Mouse (Mus musculus): ENCODE measurements around the gene Gsdma3. TPM values are rescaled to one million over a fixed set of nuclear protein-coding genes. Genes with fewer than 3 reads are reported as not detected.

Gsdma3 gene
- polyA plus RNA-seq (2015; fragmentation: Nextera tagmentation; extraction: Ambion mirVana): not detected in 2 replicates

DNA sequence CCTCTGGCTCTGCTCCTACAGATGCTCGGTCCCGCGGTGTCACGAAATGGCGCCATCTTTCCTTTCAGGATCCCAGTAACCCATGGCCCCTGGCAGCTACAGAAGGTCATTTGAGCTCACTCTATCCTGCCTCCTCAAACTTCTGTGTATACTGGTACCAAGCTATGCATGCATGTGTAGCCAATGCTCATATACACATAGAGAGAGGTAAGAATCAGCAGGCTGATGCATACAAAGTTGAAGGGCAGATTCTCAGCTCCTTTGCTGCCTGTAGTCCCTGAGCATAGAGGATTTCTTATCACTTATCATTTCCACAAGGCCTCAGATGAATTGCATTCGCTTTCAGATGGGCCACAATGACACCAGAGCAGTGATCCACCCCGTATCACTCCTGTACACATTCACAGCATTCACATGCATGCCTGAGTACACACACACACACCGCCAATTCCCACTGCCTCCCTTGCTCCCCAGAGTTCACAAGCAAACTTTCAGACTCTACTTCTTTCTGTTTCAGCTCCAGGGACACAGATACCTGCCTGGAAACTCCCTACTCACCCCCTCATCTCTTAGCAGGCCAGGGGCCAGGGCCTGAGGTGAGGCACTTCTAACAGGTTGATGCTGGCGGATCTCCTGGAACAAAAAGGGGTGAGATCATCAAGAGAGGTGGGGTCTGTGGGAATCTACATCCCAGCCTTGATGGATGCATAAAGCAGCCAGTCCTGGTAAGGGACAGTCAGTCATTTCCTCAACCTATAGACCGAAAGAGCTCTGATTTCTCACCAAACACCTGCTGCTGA lies at the start of gene Gsdma3, which contains the start of gene Gm12355:
Gsdma3 (plus strand) TSS at position 750 of the 800 bp plus-strand sequence.
Gm12355 (minus strand) TSS at position 51 of the 800 bp plus-strand sequence.
- no peak within 1 kb of the TSS for H3K9ac ChIP-seq
- 81% methylated on average over 10 of the region's 10 CpGs for WGBS
- H3K36me3 ChIP-seq: no peaks in the 10 kb centered on the region

DNA sequence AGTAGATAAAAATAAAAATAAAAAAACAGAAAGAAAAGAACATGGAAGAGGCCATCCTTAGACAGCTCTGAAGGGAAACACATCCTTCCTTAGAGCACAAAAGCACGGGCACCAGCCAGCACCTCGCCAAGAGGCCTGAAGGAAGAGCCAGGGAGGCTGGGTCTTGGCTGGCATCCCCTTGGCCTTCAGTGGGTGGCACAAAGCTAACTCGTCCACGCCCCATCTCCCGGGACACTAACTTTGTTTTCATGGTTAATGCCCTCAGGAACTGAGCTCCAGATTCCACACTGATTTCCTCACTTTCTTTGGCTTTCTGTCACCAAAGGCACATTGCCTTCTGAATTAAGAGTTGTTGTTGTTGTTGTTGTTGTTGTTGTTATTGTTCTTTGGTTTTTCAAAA lies 48.4 kb upstream of the Gsdma3 start:
- H3K4me2 ChIP-seq: no peak overlapping the region
- ATAC-seq (replicated peaks; ENCODE audit: insufficient number of reproducible peaks, insufficient read depth, low FRiP score, low read depth): no peak
- H3K27me3 ChIP-seq: no peaks in the 10 kb centered on the region
- peaks cover 7% of the 10 kb centered on the region for H3K36me3 ChIP-seq
- no peak overlapping the region for H3K27ac ChIP-seq
- H3K4me1 ChIP-seq (replicated peaks): peaks cover 28% of the 10 kb centered on the region
- no peaks in the 10 kb centered on the region for H3K9me3 ChIP-seq (replicated peaks)
- H3K4me3 ChIP-seq: no peak overlapping the region
- no peak overlapping the region for H3K9ac ChIP-seq
- 86% methylated on average over 5 of the region's 5 CpGs for WGBS

More for the DNA sequence above, at the start of gene Gsdma3, which contains the start of gene Gm12355:
- ATAC-seq (replicated peaks; ENCODE audit: insufficient number of reproducible peaks, insufficient read depth, low FRiP score, low read depth): no peak
- no peaks in the 10 kb centered on the region for H3K27me3 ChIP-seq
- H3K9me3 ChIP-seq (replicated peaks): no peaks in the 10 kb centered on the region
- no peaks in the 10 kb centered on the region for H3K4me1 ChIP-seq (replicated peaks)
- no peak within 1 kb of the TSS for H3K4me2 ChIP-seq
- H3K27ac ChIP-seq: no peak within 1 kb of the TSS
- no peak within 1 kb of the TSS for H3K4me3 ChIP-seq

DNA sequence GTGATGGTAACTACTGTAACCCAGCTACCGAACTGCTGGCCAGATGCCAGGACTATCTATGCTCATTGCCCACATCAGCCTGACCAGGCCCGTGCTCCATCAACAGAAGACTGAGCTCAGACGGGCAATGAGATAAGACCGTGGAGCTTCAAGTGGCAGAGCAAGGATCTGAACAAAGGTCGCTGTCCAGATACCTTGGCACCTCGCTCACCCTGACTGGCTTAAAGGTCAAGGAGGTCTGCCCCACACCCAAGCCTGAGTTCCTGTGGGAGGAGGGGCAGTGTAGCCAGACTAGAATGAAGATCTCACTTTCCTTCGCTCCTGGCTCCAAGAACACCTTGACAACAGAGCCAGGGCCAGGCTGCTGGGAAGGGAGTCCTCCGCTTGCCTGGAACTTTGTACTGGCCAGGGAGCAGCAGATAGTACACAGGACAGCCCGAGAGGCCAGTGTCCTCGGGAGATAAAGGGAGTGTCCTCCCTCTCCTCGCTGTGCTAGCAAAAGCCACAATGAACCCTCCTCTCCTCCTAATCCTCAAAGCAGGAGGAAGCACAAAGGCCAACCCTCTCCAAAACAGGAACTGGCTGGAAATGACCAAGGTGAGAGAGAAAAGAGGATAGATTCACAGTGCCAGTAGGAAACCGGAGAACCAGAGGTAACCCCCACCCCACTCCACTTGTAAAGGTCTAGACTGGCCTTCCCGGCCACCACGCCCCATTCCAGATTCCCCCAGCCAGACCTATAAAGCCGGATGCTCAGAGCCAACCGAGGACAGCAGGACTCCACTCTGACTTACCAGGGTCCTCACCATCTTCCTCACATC lies 45.6 kb upstream of the Gsdma3 start:
- no peaks in the 10 kb centered on the region for H3K27me3 ChIP-seq
- H3K4me2 ChIP-seq: no peak overlapping the region
- peak overlapping the region; percentile 50 for H3K27ac ChIP-seq
- ATAC-seq (replicated peaks; ENCODE audit: insufficient number of reproducible peaks, insufficient read depth, low FRiP score, low read depth): peak; percentile 47; the same call in 1 of the 2 replicates
- peaks cover 15% of the 10 kb centered on the region for H3K36me3 ChIP-seq
- peaks cover 49% of the 10 kb centered on the region for H3K4me1 ChIP-seq (replicated peaks)
- H3K9ac ChIP-seq: no peak overlapping the region
- no peaks in the 10 kb centered on the region for H3K9me3 ChIP-seq (replicated peaks)
- 40% methylated on average over 16 of the region's 16 CpGs for WGBS
- no peak overlapping the region for H3K4me3 ChIP-seq

DNA sequence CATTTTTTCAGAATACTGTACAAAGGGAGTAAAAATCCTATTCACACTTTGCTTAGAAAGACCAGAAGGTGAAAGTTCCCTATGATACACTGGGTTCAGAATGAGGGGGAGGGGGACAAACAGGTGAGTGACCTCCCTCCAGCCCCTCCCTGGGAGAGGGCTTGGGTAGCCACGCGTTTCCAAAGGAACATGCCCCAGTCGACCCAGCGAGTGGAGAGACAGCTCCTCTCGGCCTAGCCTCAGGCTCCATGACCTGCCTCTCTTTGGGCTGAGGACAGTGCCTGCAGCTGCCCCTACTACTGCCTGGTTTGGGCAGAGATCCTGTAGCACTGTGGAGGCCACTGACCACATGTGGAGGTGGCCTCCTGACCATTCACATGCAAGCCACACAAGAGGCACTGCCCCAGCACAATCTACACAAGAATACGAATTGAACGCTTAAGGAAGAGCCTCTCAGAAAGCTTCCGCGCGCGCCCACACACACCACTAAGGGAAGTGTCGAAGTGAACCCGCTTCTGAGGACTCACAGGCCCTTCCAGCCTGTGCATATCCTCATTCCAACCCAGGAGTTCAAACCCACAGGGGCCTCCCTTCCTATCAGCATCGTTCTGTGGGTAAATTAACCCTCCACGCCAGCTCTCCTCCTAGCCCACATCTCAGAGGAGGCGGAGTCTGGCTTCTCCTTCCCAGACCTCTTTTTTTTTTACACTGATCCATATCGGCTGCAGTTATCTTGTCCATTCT lies 44.7 kb upstream of the Gsdma3 start:
- H3K4me2 ChIP-seq: no peak overlapping the region
- no peaks in the 10 kb centered on the region for H3K9me3 ChIP-seq (replicated peaks)
- H3K27me3 ChIP-seq: no peaks in the 10 kb centered on the region
- no peak overlapping the region for H3K4me3 ChIP-seq
- H3K36me3 ChIP-seq: peaks cover 15% of the 10 kb centered on the region
- H3K4me1 ChIP-seq (replicated peaks): peaks cover 58% of the 10 kb centered on the region
- no peak overlapping the region for H3K9ac ChIP-seq
- ATAC-seq (replicated peaks; ENCODE audit: insufficient number of reproducible peaks, insufficient read depth, low FRiP score, low read depth): no peak
- WGBS: 52% methylated on average over 17 of the region's 17 CpGs
- no peak overlapping the region for H3K27ac ChIP-seq

DNA sequence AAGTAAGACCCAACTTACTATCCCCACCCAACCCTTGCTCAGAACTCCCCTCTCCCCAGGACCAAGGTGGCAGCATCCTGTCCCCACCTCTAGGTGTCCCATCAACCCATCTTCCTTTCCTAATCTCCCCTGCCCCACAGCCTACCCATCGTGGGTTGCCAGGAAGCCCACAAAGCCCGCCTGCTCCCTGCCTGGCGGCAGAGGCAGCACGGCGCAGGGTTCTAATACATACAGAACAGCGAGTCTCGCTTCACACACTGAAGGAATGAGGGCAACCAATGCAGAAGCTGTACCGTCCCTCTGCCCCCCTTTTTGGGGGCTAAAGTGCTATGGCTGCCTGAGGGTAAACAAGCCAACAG lies 44.2 kb upstream of the Gsdma3 start:
- ATAC-seq (replicated peaks; ENCODE audit: insufficient number of reproducible peaks, insufficient read depth, low FRiP score, low read depth): no peak
- Histone ChIP-seq H3K27me3 (no peaks in the 10 kb centered on the region), H3K9ac (no peak overlapping the region), H3K4me1 (replicated peaks) (peaks cover 60% of the 10 kb centered on the region), H3K4me2 (no peak overlapping the region), H3K36me3 (peaks cover 15% of the 10 kb centered on the region), H3K4me3 (no peak overlapping the region), H3K9me3 (replicated peaks) (no peaks in the 10 kb centered on the region), H3K27ac (no peak overlapping the region)
- 84% methylated on average over 8 of the region's 8 CpGs for WGBS

DNA sequence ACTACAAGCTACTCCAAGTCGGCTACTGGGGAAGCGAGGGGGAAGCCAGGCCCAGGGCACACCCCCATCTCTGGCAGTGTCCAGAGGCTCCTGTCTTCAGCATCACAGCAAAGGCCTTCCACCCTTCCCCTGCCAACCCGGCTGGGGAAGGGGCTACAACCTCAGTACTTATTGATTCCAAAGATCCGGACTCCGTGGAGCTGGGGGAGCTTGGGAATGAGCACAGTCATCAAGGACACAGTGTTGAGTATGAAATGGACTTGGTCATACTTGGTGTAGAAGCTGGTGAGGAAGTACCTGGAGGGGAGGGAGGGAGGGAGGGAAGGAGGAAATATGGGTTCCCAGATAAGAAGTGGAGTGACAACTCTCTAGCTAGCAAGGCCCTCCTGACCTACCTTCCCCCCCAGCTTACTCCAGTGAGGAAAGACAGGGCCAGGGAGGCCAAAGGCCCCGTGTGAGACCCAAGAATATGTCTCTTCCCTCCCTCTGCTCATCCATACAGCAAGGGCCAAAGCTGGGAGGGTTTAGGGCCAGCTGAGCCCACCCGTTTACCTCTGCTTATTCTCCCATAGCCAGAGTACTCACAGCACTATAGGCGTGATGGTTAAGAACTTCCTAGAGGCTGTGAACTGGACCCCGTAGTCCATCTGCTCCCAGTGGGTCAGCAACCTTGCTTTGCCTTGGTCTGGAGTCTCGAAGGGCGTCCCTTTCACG lies 43.5 kb upstream of the Gsdma3 start:
- Histone ChIP-seq H3K9ac (no peak overlapping the region), H3K36me3 (peaks cover 15% of the 10 kb centered on the region), H3K27ac (no peak overlapping the region), H3K27me3 (no peaks in the 10 kb centered on the region), H3K4me2 (no peak overlapping the region), H3K9me3 (replicated peaks) (no peaks in the 10 kb centered on the region), H3K4me1 (replicated peaks) (peaks cover 65% of the 10 kb centered on the region), H3K4me3 (no peak overlapping the region)
- no peak for ATAC-seq (replicated peaks; ENCODE audit: insufficient number of reproducible peaks, insufficient read depth, low FRiP score, low read depth)
- WGBS: 80% methylated on average over 12 of the region's 12 CpGs

DNA sequence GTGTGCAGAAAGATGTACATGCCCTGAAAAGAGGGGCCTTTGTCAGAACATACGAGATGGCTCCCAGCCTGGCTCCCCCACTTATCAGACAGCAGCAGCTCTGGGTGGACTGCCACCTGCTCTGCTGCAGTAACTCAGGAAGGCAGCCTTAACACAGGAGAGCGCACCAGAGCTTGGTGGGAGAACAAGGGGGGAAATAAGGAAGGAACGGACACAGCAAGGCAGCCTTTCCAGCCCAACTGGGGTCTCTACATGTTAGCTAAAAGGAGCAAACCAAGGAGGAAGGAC lies 43.0 kb upstream of the Gsdma3 start:
- Histone ChIP-seq H3K4me1 (replicated peaks) (peaks cover 70% of the 10 kb centered on the region), H3K9me3 (replicated peaks) (no peaks in the 10 kb centered on the region), H3K9ac (no peak overlapping the region), H3K4me3 (no peak overlapping the region), H3K27me3 (no peaks in the 10 kb centered on the region), H3K4me2 (no peak overlapping the region), H3K36me3 (peaks cover 15% of the 10 kb centered on the region), H3K27ac (no peak overlapping the region)
- WGBS: 81% methylated on average over 3 of the region's 3 CpGs
- ATAC-seq (replicated peaks; ENCODE audit: insufficient number of reproducible peaks, insufficient read depth, low FRiP score, low read depth): no peak

DNA sequence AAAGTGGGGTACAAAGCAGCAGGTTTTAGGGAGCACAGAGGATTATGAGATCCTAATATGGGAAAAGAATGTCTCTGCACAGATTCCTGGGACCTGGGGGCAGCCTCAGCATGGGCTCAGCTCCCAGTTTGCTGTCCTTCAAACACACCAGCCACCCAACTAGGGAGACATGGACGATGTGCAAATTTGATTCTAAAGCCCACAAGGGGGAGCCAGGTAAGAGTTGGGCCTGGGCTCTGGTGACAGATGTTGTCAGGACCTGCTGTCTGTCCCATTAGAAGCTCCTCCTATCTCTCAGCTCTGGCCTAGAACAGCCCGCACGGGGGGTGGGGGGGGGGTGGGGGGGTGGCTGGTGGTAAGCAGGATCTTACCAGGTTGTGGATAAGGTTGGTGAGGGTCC lies 42.6 kb upstream of the Gsdma3 start:
- Histone ChIP-seq H3K4me2 (no peak overlapping the region), H3K9ac (no peak overlapping the region), H3K4me1 (replicated peaks) (peaks cover 74% of the 10 kb centered on the region), H3K4me3 (no peak overlapping the region), H3K36me3 (peaks cover 15% of the 10 kb centered on the region), H3K27ac (no peak overlapping the region), H3K9me3 (replicated peaks) (no peaks in the 10 kb centered on the region), H3K27me3 (no peaks in the 10 kb centered on the region)
- no peak for ATAC-seq (replicated peaks; ENCODE audit: insufficient number of reproducible peaks, insufficient read depth, low FRiP score, low read depth)
- WGBS: 17% methylated on average over 3 of the region's 3 CpGs

DNA sequence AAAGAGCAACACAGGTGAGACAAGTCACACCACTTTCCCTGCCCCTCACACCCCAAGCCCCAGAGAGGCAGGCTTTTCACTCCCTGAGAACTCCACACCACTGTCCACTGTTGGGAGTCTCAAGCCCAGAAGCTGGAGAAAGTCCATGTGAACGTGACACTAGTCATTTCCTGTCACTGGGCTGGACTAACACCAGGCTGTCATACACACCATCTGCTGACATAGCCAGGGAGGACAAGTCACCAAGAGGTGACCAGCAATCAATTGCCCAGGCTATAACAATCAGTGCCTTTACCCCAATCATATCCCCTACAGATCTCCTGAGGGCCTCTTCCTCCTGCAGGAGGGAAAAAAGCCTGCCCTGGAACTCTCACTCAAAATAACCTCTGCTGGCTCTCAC lies 42.0 kb upstream of the Gsdma3 start:
- Histone ChIP-seq H3K9ac (no peak overlapping the region), H3K27me3 (no peaks in the 10 kb centered on the region), H3K4me1 (replicated peaks) (peaks cover 80% of the 10 kb centered on the region), H3K27ac (no peak overlapping the region), H3K4me3 (no peak overlapping the region), H3K4me2 (no peak overlapping the region), H3K36me3 (peaks cover 15% of the 10 kb centered on the region), H3K9me3 (replicated peaks) (no peaks in the 10 kb centered on the region)
- WGBS: 51% methylated on average over 1 of the region's 1 CpGs
- no peak for ATAC-seq (replicated peaks; ENCODE audit: insufficient number of reproducible peaks, insufficient read depth, low FRiP score, low read depth)

DNA sequence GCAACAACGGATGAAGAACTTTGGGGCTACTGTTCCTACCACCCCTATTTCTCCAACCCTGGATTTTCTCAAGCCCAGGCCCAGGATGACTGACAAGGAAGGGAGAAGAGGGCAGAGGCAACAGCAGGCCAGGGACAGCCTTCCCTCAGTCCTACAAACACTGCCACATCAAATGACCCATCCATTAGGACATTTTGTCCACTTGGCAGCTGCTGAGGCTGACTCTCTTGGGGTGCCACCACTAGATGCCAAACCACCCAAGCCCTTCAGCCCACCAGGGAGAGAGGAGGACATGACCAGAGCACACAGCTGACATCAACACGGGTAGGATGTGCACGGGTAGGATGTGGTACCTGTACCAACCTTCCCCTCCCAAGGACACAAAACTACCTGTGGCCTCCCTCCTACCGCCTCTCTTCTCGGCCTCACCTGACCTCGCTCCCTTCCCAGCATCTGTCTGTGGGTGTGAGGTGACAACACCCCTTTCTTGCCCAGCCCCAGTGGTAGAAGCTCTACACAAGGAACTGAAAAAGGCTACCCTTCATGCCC lies 41.5 kb upstream of the Gsdma3 start:
- Histone ChIP-seq H3K4me1 (replicated peaks) (peaks cover 85% of the 10 kb centered on the region), H3K27ac (no peak overlapping the region), H3K36me3 (peaks cover 15% of the 10 kb centered on the region), H3K4me2 (peak overlapping the region; percentile 86; the same call in 1 of the 2 replicates), H3K9me3 (replicated peaks) (no peaks in the 10 kb centered on the region), H3K9ac (peak overlapping the region; percentile 88; the same call in 1 of the 2 replicates), H3K4me3 (peak overlapping the region; percentile 94; the same call in 1 of the 2 replicates), H3K27me3 (no peaks in the 10 kb centered on the region)
- no peak for ATAC-seq (replicated peaks; ENCODE audit: insufficient number of reproducible peaks, insufficient read depth, low FRiP score, low read depth)
- WGBS: 85% methylated on average over 6 of the region's 6 CpGs
